Mouse (Mus musculus) cerebellum, adult 2 months (tissue): Measurements from ENCODE around the gene Pla2g7.

Experiments
- CTCF ChIP-seq: fragments of 200-500 bp; IDR thresholded peaks from 2 replicates; pipeline ENCODE4 v1.5.1; 2011; ENCODE audit warnings: low read depth, mild to moderate bottlenecking, control low read depth, low read length, moderate library complexity, borderline replicate concordance; ENCODE audit not compliant: insufficient read depth
- POLR2A ChIP-seq: fragments of 200-500 bp; IDR thresholded peaks from 2 replicates; pipeline ENCODE4 v1.6.1; 2011; ENCODE audit warnings: low read length, control low read depth, borderline replicate concordance; ENCODE audit not compliant: insufficient read depth

GRCm38 (mm10) chr17:43622076-43622475 is 54.2 kb downstream of the Pla2g7 start:
- TF ChIP-seq CTCF (no peak), POLR2A (no peak)
